Mouse (Mus musculus) olfactory bulb, adult 2 months (tissue): ENCODE data around the gene Mars2. TPM values are rescaled to one million over a fixed set of nuclear protein-coding genes. Genes with fewer than 3 reads are reported as not detected.

ENCODE experiments used
- H3K27ac ChIP-seq: fragments of 200-500 bp; 2 replicates; pipeline ENCODE4 v1.5.1; 2012; ENCODE audit warnings: low read depth, low read length; ENCODE audit not compliant: insufficient read depth
- H3K4me1 ChIP-seq: fragments of 200-500 bp; 2 replicates; pipeline ENCODE4 v1.6.1; 2012; ENCODE audit warnings: low read length; ENCODE audit not compliant: control insufficient read depth, insufficient read depth
- H3K4me3 ChIP-seq: fragments of 200-500 bp; 2 replicates; pipeline ENCODE4 v1.5.1; 2012; ENCODE audit warnings: mild to moderate bottlenecking, low read depth, low read length, moderate library complexity; ENCODE audit not compliant: insufficient read depth
- CTCF ChIP-seq: fragments of 200-500 bp; IDR thresholded peaks from 2 replicates; pipeline ENCODE4 v1.5.1; 2012; ENCODE audit warnings: low read depth, mild to moderate bottlenecking, low read length, moderate library complexity; ENCODE audit not compliant: insufficient read depth
- POLR2A ChIP-seq: fragments of 200-500 bp; IDR thresholded peaks from 2 replicates; pipeline ENCODE4 v1.6.1; 2012; ENCODE audit warnings: mild to moderate bottlenecking, low read depth, low read length, moderate library complexity; ENCODE audit not compliant: insufficient read depth
- WGBS: fragments of 180-500 bp; shearing (Covaris S2); methylation state at CpG from one replicate; pipeline ENCODE4 v1.1.7; 2018; 5-methylcytosine and 5-hydroxymethylcytosine counted together
- polyA plus RNA-seq: library from polyadenylated mRNA; stranded (reverse); fragments of >200 nt; gene quantifications from 2 replicates; pipeline ENCODE4 v1.2.4, GENCODE M21; 2012; ENCODE audit warnings: low replicate concordance; ENCODE audit not compliant: missing spikeins, insufficient read depth, insufficient read length

The Mars2 gene
- polyA plus RNA-seq, 1 experiment, result not detected

- Histone ChIP-seq H3K4me3 (no peak overlapping the region), H3K27ac (no peak overlapping the region), H3K4me1 (0 out of 2 replicates have a peak, but pooled peaks cover 6% of the 10 kb centered on the region)
- 92% methylated on average over 6 of the region's 6 CpGs for WGBS
- no peak for TF ChIP-seq POLR2A
- no peak for TF ChIP-seq CTCF
These were observed 23.0 kb upstream of the Mars2 start for GRCm38 (mm10) chr1:55213936-55214335.

- H3K4me3 ChIP-seq, result no peak overlapping the region
- 34% methylated on average over 11 of the region's 11 CpGs for WGBS
- H3K4me1 ChIP-seq, result 0 out of 2 replicates have a peak, but pooled peaks cover 4% of the 10 kb centered on the region
- no peak for TF ChIP-seq CTCF
- no peak overlapping the region for H3K27ac ChIP-seq
These were observed 21.7 kb upstream of the Mars2 start for GRCm38 (mm10) chr1:55215185-55215813.

GRCm38 (mm10) chr1:55217191-55217590 is 19.8 kb upstream of the Mars2 start:
- Histone ChIP-seq H3K4me1 (peaks cover 7% of the 10 kb centered on the region; the same call in 1 of the 2 replicates), H3K27ac (no peak overlapping the region), H3K4me3 (no peak overlapping the region)
- TF ChIP-seq CTCF (no peak), POLR2A (no peak)
- WGBS, result 44% methylated on average over 2 of the region's 2 CpGs

GRCm38 (mm10) chr1:55221352-55221751 is 15.6 kb upstream of the Mars2 start:
- Histone ChIP-seq H3K4me3 (no peak overlapping the region), H3K4me1 (peaks cover 6% of the 10 kb centered on the region; the same call in 1 of the 2 replicates), H3K27ac (no peak overlapping the region)
- WGBS, result 54% methylated on average over 4 of the region's 4 CpGs
- TF ChIP-seq POLR2A, result no peak

GRCm38 (mm10) chr1:55223026-55223425 is 14.0 kb upstream of the Mars2 start:
- no peak overlapping the region for H3K4me3 ChIP-seq
- H3K27ac ChIP-seq, result no peak overlapping the region
- no peak for TF ChIP-seq POLR2A
- no peak for TF ChIP-seq CTCF
- 86% methylated on average over 7 of the region's 7 CpGs for WGBS
- peaks cover 7% of the 10 kb centered on the region; the same call in 1 of the 2 replicates for H3K4me1 ChIP-seq

- TF ChIP-seq CTCF (no peak), POLR2A (no peak)
- Histone ChIP-seq H3K27ac (peak overlapping the region; percentile 12; the same call in 1 of the 2 replicates), H3K4me1 (peaks cover 7% of the 10 kb centered on the region; the same call in 1 of the 2 replicates), H3K4me3 (no peak overlapping the region)
- 35% methylated on average over 11 of the region's 11 CpGs for WGBS
These were observed 12.9 kb upstream of the Mars2 start for GRCm38 (mm10) chr1:55224111-55224510.

- peaks cover 7% of the 10 kb centered on the region; the same call in 1 of the 2 replicates for H3K4me1 ChIP-seq
- TF ChIP-seq POLR2A, result no peak
- TF ChIP-seq CTCF, result no peak
- WGBS, result 69% methylated on average over 3 of the region's 3 CpGs
- H3K4me3 ChIP-seq, result peak overlapping the region; percentile 23; the same call in 1 of the 2 replicates
- H3K27ac ChIP-seq, result no peak overlapping the region
These were observed 11.6 kb upstream of the Mars2 start for GRCm38 (mm10) chr1:55225398-55225797.

GRCm38 (mm10) chr1:55226011-55226857 is 10.7 kb upstream of the Mars2 start, which contains the start of gene Rftn2:
Gene Rftn2 (minus strand): TSS chr1:55226782.
- H3K4me3 ChIP-seq, result peak within 1 kb of the TSS; percentile 26
- H3K4me1 ChIP-seq, result peaks cover 3% of the 10 kb centered on the region; the same call in 1 of the 2 replicates
- H3K27ac ChIP-seq, result peak within 1 kb of the TSS; percentile 50; the same call in 1 of the 2 replicates
- WGBS, result 7% methylated on average over 26 of the region's 26 CpGs
- no peak for TF ChIP-seq POLR2A
- no peak for TF ChIP-seq CTCF

- H3K4me3 ChIP-seq, result no peak overlapping the region
- WGBS, result 28% methylated on average over 1 of the region's 1 CpGs
- H3K4me1 ChIP-seq, result 0 out of 2 replicates have a peak, but pooled peaks cover 3% of the 10 kb centered on the region
- no peak for TF ChIP-seq CTCF
- TF ChIP-seq POLR2A, result no peak
- H3K27ac ChIP-seq, result no peak overlapping the region
These were observed 9.6 kb upstream of the Mars2 start for GRCm38 (mm10) chr1:55227376-55227775.
